Mouse (Mus musculus): ENCODE results near the gene Umps. TPM values are rescaled to one million over a fixed set of nuclear protein-coding genes. Genes with fewer than 3 reads are reported as not detected.

The Umps gene
- polyA plus RNA-seq, 1 experiment = 18.9 TPM

DNA sequence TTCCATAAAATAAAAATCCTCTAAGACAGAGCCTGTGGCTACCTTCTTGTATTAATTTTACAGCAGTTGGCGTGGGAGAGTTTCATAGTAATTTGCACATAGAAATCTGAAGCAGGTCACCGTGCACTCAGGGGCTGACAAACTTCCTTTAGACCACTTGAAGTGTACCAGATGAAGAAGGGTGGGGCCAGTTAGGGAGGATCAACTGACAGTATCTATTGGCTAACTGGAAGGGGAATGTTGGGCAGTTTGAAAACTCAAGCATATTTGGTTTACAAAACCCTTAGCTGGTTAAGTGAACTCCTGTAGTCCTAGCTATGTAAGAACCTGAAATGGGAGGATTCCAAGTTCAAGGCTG lies 424 bp upstream of the Umps start:
- TF ChIP-seq SRF (IDR thresholded peaks at IDR 0.05; ENCODE audit: control insufficient read depth, insufficient read length, low read depth) (no peak), TCF3 (IDR thresholded peaks at IDR 0.05; ENCODE audit: insufficient read length, low read depth) (no peak), MYOG (IDR thresholded peaks at IDR 0.05; ENCODE audit: control insufficient read depth in 1 of 3, insufficient read depth in 1 of 3, insufficient read length in 2 of 3, low read depth in 2 of 3) (no peak), MYOD1 (IDR thresholded peaks at IDR 0.05; ENCODE audit: control insufficient read depth in 1 of 3, insufficient read length in 2 of 3, low read depth in 2 of 3) (no peak), POLR2AphosphoS2 (IDR thresholded peaks at IDR 0.05; ENCODE audit: insufficient read length, low read depth) (no peak), MAX (IDR thresholded peaks at IDR 0.05; ENCODE audit: low read depth) (no peak), REST (IDR thresholded peaks at IDR 0.05; ENCODE audit: insufficient read depth, insufficient read length) (no peak), POLR2A (IDR thresholded peaks at IDR 0.05; ENCODE audit: insufficient read length, low read depth) (no peak), USF1 (IDR thresholded peaks at IDR 0.05; ENCODE audit: low read depth) (no peak)
- Histone ChIP-seq H3K4me3 (peak overlapping the region; percentile 76), H3K27me3 (ENCODE audit: control insufficient read depth, insufficient read depth, insufficient read length) (no peaks in the 10 kb centered on the region), H3ac (ENCODE audit: control insufficient read depth, insufficient read length) (peak overlapping the region; percentile 8), H3K4me2 (ENCODE audit: low read depth) (peak overlapping the region; percentile 81), H3K79me2 (ENCODE audit: control insufficient read depth, insufficient read depth) (peaks cover 27% of the 10 kb centered on the region), H3K36me3 (ENCODE audit: control insufficient read depth, insufficient read depth) (no peaks in the 10 kb centered on the region)

DNA sequence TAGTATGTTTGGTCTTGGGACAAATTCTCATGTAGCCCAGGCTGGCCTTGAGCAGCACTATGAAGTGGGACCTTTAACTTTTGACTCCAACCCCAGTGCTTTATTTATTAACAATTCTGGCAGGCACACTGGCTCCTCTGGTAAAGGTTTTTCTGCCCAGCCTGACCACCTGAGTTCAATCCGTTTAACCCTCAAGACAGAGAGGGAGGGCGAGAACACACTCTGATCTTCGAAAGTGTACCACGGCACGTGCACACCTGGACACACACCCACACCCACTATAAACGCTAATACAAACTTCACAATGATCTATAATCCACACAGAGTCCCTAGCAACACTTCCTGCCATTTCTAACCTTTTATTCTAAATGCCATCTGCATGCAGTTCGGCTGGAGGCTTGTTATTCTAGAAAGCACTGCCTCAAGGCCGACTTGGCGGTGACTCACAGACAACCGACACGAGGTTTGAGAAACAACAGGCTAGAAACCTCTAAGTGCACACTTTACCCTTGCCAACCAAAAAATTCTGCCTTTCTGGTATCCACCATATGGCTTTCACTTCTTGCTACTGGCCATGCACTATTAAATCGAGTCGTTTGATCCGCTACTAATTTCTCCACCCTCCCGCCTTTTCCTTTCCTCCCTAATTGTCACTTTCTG lies 830 bp downstream of the Umps start:
- H3K79me2 ChIP-seq (ENCODE audit: control insufficient read depth, insufficient read depth) = peaks cover 27% of the 10 kb centered on the region
- H3K4me3 ChIP-seq = peak overlapping the region; percentile 76
- peak overlapping the region; percentile 8 for H3ac ChIP-seq (ENCODE audit: control insufficient read depth, insufficient read length)
- peaks cover 7% of the 10 kb centered on the region for H3K36me3 ChIP-seq (ENCODE audit: control insufficient read depth, insufficient read depth)
- H3K4me2 ChIP-seq (ENCODE audit: low read depth) = peak overlapping the region; percentile 93
- no peak for TF ChIP-seq E2F4 (IDR thresholded peaks at IDR 0.05; ENCODE audit: insufficient read depth)
- no peak for TF ChIP-seq MYOG (IDR thresholded peaks at IDR 0.05; ENCODE audit: control insufficient read depth in 1 of 3, insufficient read depth in 1 of 3, insufficient read length in 2 of 3, low read depth in 2 of 3)
- no peak for TF ChIP-seq SRF (IDR thresholded peaks at IDR 0.05; ENCODE audit: control insufficient read depth, insufficient read length, low read depth)
- H3K27me3 ChIP-seq (ENCODE audit: control insufficient read depth, insufficient read depth, insufficient read length) = no peaks in the 10 kb centered on the region

DNA sequence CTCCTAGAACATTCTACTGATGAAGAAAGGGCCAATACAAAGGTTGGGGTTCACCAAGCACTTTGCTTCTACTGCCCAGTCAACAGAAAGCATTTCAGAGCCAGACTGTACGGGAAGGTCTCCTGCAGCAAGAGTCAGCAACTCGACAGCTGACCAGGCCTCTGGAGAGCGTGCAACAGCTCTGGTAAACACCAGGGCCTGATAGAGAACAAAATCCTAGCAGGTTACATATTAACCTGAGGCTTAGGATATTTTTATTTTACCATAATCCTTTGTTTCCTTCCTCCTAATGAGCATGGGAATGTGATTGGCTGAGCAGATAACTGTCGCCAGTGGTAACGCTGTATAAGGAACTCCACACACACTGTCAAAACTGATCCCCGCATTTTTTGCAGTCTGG lies 3.3 kb downstream of the Umps start:
- no peak for TF ChIP-seq MYOD1 (IDR thresholded peaks at IDR 0.05; ENCODE audit: control insufficient read depth in 1 of 3, insufficient read length in 2 of 3, low read depth in 2 of 3)
- TF ChIP-seq TCF3 (IDR thresholded peaks at IDR 0.05; ENCODE audit: insufficient read length, low read depth) = no peak
- no peak for TF ChIP-seq MAX (IDR thresholded peaks at IDR 0.05; ENCODE audit: low read depth)
- no peak for TF ChIP-seq TCF12 (IDR thresholded peaks at IDR 0.05; ENCODE audit: insufficient read depth, poor library complexity, severe bottlenecking)
- no peak for TF ChIP-seq REST (IDR thresholded peaks at IDR 0.05; ENCODE audit: insufficient read depth, insufficient read length)
- TF ChIP-seq USF1 (IDR thresholded peaks at IDR 0.05; ENCODE audit: low read depth) = no peak
- TF ChIP-seq SRF (IDR thresholded peaks at IDR 0.05; ENCODE audit: control insufficient read depth, insufficient read length, low read depth) = no peak
- Histone ChIP-seq H3K79me2 (ENCODE audit: control insufficient read depth, insufficient read depth) (peaks cover 27% of the 10 kb centered on the region), H3K4me2 (ENCODE audit: low read depth) (no peak overlapping the region), H3K4me3 (no peak overlapping the region), H3K27me3 (ENCODE audit: control insufficient read depth, insufficient read depth, insufficient read length) (no peaks in the 10 kb centered on the region), H3ac (ENCODE audit: control insufficient read depth, insufficient read length) (no peak overlapping the region), H3K36me3 (ENCODE audit: control insufficient read depth, insufficient read depth) (peaks cover 22% of the 10 kb centered on the region)

DNA sequence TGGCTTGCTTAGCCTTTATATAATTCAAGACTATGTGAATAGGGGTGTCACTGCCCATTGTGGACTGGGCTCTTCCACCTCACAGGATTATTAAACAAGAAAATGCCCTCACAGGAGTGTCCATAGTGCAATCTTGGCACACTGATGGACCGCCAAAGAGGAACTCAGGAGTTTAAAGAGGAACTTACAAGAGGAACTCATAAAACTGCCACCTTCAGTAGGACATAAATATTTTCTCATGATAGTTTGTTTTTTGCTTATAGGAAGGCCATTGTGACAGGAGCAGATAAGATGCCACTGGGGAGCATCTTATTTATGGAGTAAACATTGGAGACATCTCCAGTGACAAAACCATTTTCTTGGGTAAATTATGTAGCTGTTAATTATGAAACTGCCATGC lies 12.0 kb downstream of the Umps start:
- H3K4me3 ChIP-seq = no peak overlapping the region
- TF ChIP-seq TCF12 (IDR thresholded peaks at IDR 0.05; ENCODE audit: insufficient read depth, poor library complexity, severe bottlenecking) (no peak), USF1 (IDR thresholded peaks at IDR 0.05; ENCODE audit: low read depth) (no peak), POLR2A (IDR thresholded peaks at IDR 0.05; ENCODE audit: insufficient read length, low read depth) (no peak), TCF3 (IDR thresholded peaks at IDR 0.05; ENCODE audit: insufficient read length, low read depth) (no peak), MAX (IDR thresholded peaks at IDR 0.05; ENCODE audit: low read depth) (no peak), POLR2AphosphoS2 (IDR thresholded peaks at IDR 0.05; ENCODE audit: insufficient read length, low read depth) (no peak), MYOG (IDR thresholded peaks at IDR 0.05; ENCODE audit: control insufficient read depth in 1 of 3, insufficient read depth in 1 of 3, insufficient read length in 2 of 3, low read depth in 2 of 3) (no peak), E2F4 (IDR thresholded peaks at IDR 0.05; ENCODE audit: insufficient read depth) (no peak), MYOD1 (IDR thresholded peaks at IDR 0.05; ENCODE audit: control insufficient read depth in 1 of 3, insufficient read length in 2 of 3, low read depth in 2 of 3) (no peak)
- peaks cover 34% of the 10 kb centered on the region for H3K36me3 ChIP-seq (ENCODE audit: control insufficient read depth, insufficient read depth)
- H3K79me2 ChIP-seq (ENCODE audit: control insufficient read depth, insufficient read depth) = no peaks in the 10 kb centered on the region
- no peaks in the 10 kb centered on the region for H3K27me3 ChIP-seq (ENCODE audit: control insufficient read depth, insufficient read depth, insufficient read length)
- H3ac ChIP-seq (ENCODE audit: control insufficient read depth, insufficient read length) = no peak overlapping the region
- no peak overlapping the region for H3K4me2 ChIP-seq (ENCODE audit: low read depth)

DNA sequence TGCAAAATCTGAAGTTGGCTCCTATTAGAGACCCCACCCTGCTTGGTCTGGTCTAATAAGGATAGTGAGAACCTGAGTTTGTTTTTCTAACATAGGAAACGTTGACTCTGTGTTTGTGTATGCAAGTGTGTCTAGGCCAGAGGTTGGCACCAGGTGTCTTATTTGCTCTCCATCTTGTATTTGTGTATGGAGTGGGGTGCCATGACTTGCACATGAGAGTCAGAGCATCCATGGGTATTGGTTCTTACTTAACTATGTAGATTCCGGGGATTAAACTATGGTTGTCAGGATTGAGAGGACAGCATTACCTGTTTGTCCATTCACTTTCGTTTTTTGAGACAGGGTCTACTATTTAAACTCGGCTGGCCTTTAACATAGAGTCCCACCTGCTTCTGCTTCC lies 13.8 kb downstream of the Umps start:
- Histone ChIP-seq H3K36me3 (ENCODE audit: control insufficient read depth, insufficient read depth) (peaks cover 24% of the 10 kb centered on the region), H3K4me3 (no peak overlapping the region), H3K4me2 (ENCODE audit: low read depth) (no peak overlapping the region), H3K79me2 (ENCODE audit: control insufficient read depth, insufficient read depth) (no peaks in the 10 kb centered on the region), H3K27me3 (ENCODE audit: control insufficient read depth, insufficient read depth, insufficient read length) (no peaks in the 10 kb centered on the region), H3ac (ENCODE audit: control insufficient read depth, insufficient read length) (no peak overlapping the region)
- TF ChIP-seq TCF12 (IDR thresholded peaks at IDR 0.05; ENCODE audit: insufficient read depth, poor library complexity, severe bottlenecking) = no peak
- TF ChIP-seq REST (IDR thresholded peaks at IDR 0.05; ENCODE audit: insufficient read depth, insufficient read length) = no peak
- no peak for TF ChIP-seq E2F4 (IDR thresholded peaks at IDR 0.05; ENCODE audit: insufficient read depth)
- TF ChIP-seq MYOD1 (IDR thresholded peaks at IDR 0.05; ENCODE audit: control insufficient read depth in 1 of 3, insufficient read length in 2 of 3, low read depth in 2 of 3) = no peak
